Mouse (Mus musculus) G1E (cell line): ENCODE measurements around the gene Prtn3.

Experiments
- CTCF ChIP-seq: IDR thresholded peaks from 2 replicates; pipeline ENCODE4 v1.5.1; 2012; ENCODE audit warnings: low read depth, low read length, inconsistent platforms, mixed read lengths
- POLR2AphosphoS5 ChIP-seq: IDR thresholded peaks from 2 replicates; pipeline ENCODE4 v1.6.1; 2012; ENCODE audit warnings: low read depth, low read length, inconsistent platforms; ENCODE audit not compliant: insufficient replicate concordance

DNA sequence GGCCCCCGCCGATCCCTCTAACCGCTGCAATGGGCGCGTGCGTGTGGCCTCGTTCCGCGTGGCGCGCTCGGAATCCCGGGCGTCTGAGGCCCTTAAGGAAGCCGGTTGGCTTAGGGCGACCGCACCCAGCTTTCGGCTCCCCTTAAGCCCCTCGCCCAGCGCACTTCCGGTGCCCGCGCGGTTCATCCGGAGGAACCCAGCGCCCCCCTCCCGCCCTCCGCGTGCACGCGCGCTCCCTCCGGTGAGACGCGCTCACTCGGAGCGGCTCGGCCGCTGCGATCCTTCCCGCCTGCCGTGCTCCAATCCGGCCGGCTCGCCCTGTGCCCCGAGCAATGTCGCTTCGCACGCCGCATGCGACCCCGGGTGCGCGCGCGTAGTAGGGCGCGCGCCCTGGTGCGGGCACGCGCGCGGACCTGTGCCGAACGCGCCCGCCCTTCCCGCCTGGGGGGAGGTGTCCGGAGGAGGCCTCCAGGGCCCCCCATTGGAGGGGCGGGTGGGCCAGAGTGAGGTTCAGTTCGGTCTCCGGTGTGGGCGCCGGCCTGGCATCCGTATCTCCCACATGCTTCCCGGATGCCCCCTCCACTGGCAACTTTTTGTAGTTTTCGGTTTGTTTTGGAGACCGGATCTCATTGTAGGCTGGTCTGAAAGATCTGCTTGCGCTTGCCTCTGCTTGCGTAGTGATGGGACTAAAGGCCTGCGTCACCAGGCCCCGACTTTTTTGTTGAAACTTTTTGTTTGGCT is 19.3 kb upstream of the Prtn3 start:
- TF ChIP-seq CTCF (no peak), POLR2AphosphoS5 (no peak)
